Mouse (Mus musculus) right cerebral cortex, postnatal 14 days (tissue): Measurements from ENCODE around the gene Cers3.

Source experiments
- DNase-seq: peaks from one replicate; pipeline ENCODE4 v3.0.0; 2022

Cers3 gene

DNA sequence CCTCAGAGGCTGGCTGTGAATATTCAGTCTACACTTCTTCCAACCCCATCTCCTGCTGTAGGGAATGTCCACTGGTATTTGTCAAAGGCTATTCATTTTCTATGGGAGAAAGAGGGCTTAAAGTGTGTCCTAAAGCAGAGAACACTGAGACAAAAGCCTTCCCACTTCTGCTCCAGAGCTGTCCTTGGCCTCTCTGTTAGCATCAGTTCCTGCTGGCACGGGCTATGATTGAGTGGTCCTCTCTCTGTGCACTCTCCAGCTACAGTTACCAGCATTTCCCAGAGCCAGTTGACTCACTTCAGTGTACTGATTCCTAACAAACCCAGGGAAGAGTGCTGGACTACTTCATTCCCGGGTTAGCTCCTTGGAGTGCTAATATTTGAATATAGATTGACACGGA is 43.2 kb downstream of the Cers3 start:
- DNase-seq = no peak

- no peak for DNase-seq
These were observed 44.5 kb downstream of the Cers3 start for GRCm38 (mm10) chr7:66787816-66788215.

GRCm38 (mm10) chr7:66789860-66790748 is 46.8 kb downstream of the Cers3 start:
- DNase-seq = no peak

- DNase-seq = no peak
These were observed 47.7 kb downstream of the Cers3 start for GRCm38 (mm10) chr7:66791022-66791421.

DNA sequence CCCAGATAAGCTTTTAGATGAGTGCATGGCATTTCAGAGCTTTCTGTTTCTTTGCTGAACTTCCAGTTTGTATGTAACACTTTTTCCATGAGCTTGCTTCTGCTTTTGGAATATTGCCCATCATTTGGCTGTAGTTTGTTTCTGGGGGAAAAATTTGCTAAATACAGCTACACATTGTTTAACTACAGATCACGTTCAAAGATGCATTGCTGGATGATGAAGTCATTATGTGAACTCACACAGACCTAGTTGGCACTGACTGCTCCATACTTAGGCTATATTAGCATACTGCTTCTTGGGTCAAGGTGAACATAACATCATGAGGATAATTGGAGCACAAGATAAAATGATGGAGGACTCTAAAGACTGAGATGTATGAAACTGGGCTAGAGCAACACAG is 53.6 kb downstream of the Cers3 start:
- no peak for DNase-seq

GRCm38 (mm10) chr7:66797345-66797744 is 54.0 kb downstream of the Cers3 start:
- no peak for DNase-seq

GRCm38 (mm10) chr7:66798826-66799225 is 55.5 kb downstream of the Cers3 start:
- DNase-seq = no peak

- DNase-seq = no peak
These were observed 57.5 kb downstream of the Cers3 start for GRCm38 (mm10) chr7:66800784-66801183.

DNA sequence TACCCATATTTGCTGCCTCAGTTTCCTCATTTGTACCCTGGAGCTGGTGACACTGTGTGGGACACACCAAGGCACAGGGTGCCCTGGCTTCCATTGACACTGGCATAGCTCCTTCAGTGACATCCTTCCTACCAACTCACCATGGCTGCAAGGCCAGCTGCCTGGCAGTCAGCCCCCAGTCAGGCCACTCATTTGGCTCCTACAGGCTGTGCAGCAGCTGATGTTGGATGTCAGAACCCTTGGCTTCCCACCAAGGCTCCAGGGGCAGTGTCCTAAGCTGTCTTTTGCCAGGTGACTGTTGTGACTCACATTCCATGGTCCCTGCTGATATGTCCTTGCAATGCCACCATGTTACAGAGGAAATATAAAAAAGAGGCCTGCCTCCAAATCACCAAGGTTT is 58.5 kb downstream of the Cers3 start:
- DNase-seq = no peak

DNA sequence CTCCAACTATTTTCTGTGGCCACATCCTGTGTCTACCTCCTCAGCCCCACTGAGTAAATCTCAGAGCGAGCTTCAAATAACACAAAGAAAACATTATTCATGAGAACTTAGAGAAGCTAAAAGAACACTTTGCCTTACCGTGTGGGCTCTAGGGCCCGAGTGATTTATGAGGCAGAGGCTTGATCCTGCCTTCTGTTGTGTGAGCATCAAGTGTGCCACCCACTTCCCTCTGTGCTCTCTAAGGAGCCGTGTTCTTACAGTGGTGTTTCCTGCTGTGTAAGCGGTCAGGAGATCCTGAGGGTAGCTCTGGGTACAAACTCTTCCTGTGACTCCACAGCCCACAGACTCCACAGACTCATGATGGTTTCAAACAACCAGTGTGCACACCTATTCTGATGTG is 60.5 kb downstream of the Cers3 start:
- DNase-seq = no peak

DNA sequence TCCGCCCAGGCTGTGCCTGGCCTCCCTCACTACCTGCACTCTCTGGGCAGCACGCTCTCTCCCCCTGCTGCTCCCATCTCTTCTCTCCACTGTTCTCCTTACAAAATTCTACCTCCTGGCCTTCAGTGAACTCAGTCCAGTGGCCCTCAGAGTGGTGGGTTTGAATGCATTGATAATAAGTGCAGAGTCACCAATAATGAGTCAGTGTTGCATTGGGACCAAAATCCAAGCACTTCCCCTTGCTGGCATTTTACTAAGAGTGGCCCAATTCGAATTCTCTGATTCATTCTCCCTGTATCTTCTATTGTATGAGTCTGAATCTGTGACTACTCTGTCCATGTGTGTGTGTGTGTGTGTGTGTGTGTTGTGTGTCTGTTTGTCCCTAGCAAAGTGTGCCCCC is 63.5 kb downstream of the Cers3 start:
- no peak for DNase-seq

DNA sequence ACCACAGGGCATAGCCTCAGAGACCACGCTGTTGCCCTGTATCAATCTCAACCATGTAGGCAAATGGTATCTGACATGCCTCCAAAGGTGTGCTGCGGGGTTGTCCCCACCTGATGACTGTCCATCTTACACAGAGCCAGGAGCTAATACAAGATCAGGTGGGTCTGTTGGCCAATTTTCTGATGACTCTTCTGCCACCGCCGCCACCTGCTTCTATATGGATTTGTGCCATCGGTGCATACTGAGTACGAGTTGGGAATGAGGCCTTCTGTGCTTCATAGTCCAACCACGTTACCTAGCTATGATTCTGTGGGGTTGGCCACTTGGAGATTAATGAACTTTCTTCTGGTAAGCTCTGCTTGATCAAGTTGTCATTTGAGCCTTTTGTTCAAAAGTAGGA is 67.1 kb downstream of the Cers3 start:
- DNase-seq = no peak

DNA sequence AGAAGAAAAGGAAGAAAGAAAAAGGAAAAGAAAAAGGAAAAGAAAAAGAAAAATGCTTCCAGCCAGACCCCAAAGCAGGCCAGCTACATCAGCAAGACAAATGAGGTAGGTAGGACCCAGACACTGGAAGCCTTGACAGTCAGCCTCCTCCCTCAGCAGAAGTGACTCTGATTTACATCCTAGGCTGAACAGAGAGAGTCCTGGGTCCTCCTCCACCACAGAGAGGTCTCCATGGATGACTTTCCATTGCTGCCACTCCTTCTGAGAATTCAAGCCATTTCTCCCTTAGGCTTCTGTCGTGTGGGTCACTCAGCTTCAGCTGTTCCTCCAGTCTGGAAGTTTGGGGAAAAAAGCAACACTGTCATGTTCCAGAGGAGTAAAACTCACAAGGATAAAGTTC is 68.0 kb downstream of the Cers3 start:
- no peak for DNase-seq

DNA sequence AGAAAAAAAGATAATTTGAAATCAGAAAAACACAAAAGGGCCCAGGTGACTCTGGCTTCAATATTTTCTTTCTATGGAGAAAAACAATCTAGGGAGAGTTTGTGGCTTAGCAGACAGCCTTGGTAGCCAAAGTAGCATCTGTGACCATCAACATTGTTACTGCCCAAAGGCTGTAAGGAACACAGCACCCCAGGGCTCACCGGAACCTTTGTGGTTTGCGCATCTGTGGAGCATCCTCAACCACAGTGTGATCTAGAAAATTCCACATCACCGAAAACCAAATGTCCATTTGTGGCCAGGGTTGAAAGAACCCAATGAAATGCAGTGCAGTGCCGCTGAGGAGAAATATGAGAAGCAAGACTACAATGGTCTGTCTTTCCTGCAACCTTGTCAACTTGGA is 69.0 kb downstream of the Cers3 start:
- no peak for DNase-seq

- no peak for DNase-seq
These were observed 69.4 kb downstream of the Cers3 start for GRCm38 (mm10) chr7:66812737-66813136.

- no peak for DNase-seq
These were observed 69.9 kb downstream of the Cers3 start for GRCm38 (mm10) chr7:66813172-66813571.

- no peak for DNase-seq
These were observed 72.2 kb downstream of the Cers3 start for GRCm38 (mm10) chr7:66815526-66815925.

- peak; percentile 29 for DNase-seq
These were observed 76.7 kb downstream of the Cers3 start for GRCm38 (mm10) chr7:66820034-66820433.

- DNase-seq = no peak
These were observed 87.5 kb downstream of the Cers3 start for GRCm38 (mm10) chr7:66830803-66831202.

GRCm38 (mm10) chr7:66831295-66831694 is 88.0 kb downstream of the Cers3 start:
- DNase-seq = peak; percentile 53

DNA sequence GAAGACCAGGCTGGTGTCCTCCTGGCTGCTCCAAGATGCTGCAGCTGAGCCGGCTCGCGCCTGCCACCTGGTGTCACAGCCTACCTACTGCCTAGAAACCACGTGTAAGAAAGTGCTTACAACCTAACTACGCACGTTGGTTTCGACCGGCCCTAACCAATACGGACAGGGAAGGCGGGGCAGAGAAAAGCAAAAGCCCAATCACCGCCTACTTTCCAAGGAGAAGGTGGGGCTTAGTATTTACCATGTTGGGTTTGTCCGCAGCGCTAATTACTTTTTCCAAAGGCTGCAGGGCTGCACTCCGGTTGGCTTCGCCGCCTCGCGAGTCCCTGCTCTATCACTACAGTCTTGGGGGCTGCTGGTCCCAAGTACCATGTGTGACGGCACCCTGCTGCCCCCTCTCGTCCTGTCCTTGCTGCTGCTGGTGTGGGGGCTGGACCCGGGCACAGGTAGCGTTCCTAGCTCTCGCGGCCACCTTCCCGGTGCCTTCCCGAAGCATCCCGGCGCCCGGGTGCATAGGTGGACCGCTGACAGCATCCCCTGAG is 96.2 kb downstream of the Cers3 start, which contains the start of gene Adamts17:
TSS of gene Adamts17 (plus strand) at position 273 of the 545 bp plus-strand sequence.
- peak; percentile 93 for DNase-seq

DNA sequence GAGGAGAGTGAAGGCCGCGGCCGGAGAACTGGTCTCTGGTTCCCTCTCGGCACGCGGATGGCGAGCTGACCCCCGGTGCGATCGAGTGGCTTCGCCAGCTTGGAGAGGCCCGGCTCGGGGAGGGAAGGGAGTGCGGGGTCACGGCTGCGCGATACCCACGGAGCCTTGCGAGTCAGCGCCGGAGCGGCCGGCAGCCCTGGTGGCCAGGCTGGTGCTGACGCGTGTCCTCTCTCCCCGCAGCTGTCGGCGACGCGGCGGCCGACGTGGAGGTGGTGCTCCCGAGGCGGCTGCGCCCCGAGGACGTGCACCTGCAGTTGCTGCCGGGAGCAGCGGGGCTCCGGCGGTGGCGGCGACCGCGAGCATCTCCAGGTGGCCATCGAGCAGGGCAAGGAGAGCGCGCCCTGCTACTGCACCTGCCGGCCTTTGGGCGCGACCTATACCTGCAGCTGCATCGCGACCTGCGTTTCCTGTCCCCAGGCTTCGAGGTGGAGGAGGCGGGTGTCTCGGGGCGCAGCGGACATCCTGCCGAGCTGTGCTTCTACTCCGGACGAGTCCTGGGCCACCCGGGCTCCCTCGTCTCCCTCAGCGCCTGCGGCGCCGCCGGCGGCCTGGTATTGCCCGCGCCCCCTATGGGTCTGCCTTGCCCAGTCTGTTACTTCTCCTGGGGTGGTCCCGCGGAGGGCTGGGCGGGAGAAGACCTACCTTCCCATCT is 96.9 kb downstream of the Cers3 start:
- peak; percentile 59 for DNase-seq

DNA sequence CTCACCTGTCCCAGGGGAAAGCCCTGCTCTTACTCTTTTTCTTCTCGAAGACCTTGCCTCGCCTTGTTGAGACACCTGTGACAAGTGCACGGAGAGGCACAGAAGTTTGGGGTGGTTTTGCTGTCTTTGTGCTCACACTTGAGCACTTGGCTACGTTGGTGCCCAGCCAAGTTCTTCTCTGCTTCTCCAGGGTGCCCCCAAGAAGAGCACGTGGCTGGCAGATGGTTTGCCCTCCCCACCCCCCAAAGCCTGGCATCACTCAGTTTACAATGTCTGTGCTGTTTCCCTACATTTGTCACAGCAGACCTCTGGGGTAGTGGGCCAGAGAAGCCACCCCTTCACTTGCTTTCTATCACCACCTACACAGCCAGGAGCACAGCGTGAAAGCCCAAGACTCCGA is 97.9 kb downstream of the Cers3 start:
- DNase-seq = peak; percentile 33

DNA sequence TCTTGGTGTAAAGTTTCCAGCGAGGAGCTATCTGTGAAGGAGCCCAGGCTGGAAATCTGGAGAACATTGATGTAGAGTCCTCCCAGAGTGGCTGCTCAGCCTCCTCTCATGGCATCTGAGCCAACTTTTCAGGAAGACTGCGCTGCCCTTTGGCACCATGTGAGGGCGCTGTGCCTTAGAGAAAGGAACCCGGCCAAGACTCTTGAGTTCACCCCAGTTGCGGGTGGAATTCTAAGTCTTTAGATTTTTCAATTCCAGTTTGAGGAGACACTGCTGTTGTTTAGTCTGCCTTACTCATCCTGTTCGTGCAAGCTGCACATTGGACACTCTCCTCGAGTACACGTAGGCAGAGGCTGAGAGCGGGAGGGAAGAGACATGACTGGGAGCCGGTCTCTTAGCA is 98.7 kb downstream of the Cers3 start:
- peak; percentile 78 for DNase-seq
